Mouse (Mus musculus) cerebellum, postnatal 25 days (tissue): ENCODE data around the gene Alyref.
A peak's percentile ranks its signal among the peaks of the same experiment; 100 is the strongest.

Experiments used
- DNase-seq, 2 experiments: peaks; one replicate each; pipeline ENCODE4 v3.0.0; 2021; ENCODE audit warnings: mixed read lengths in 2 of 2

Gene Alyref

DNA sequence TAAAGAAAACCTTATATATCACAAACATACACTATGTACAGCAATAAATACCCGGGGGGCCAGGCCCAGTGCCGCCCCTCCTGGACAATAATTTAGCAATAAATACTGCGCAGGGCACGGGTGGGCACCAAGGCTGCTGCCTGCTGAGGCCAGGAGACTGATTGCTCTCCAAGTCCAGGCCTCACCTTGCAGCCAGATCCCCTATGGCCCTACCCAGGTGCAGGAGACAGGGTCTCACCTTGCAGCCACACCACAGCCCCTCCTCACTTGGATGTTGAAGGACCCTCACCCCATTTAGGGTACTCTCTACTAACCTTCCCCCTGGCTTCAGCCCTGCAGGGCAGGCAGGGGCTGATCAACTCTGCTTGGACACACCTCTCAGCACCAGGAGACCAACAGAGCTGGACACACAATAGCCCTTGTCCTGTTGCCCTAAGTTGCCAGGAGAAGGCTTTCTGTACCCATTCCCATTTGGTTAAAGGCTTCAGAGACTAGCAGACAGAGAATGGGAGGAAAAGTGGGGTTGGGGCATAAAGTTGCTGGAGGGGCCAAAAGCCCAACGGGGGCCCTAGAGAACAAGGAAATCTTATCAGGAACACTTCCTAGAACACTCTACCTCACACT lies 27.1 kb upstream of the Alyref start, which contains the start of gene Sirt7:
Sirt7 (minus strand) TSS at position 89 of the 624 bp plus-strand sequence.
- no peak for DNase-seq

DNA sequence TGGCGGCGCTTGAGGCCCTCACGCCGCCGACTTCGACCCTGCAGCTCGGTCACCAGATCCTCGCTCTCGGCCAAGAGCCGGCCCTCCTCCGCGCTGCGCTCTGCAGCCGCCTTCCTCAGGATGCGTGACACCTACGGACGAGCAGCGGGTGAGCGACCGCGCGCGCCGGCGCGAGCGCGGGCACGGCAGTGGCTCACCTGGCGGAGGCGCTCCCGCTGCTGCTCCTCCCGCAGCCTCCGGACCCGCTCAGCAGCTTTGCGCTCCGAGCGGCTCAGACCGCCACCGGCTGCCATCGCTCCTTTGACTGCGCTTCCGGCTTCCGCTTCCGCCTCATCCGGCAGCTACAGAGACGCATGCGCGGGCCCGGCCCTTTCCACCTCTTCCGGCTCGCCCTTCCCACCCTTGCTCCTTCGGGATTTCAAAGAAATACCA lies 26.5 kb upstream of the Alyref start:
- DNase-seq: peak; percentile 87 to 92

DNA sequence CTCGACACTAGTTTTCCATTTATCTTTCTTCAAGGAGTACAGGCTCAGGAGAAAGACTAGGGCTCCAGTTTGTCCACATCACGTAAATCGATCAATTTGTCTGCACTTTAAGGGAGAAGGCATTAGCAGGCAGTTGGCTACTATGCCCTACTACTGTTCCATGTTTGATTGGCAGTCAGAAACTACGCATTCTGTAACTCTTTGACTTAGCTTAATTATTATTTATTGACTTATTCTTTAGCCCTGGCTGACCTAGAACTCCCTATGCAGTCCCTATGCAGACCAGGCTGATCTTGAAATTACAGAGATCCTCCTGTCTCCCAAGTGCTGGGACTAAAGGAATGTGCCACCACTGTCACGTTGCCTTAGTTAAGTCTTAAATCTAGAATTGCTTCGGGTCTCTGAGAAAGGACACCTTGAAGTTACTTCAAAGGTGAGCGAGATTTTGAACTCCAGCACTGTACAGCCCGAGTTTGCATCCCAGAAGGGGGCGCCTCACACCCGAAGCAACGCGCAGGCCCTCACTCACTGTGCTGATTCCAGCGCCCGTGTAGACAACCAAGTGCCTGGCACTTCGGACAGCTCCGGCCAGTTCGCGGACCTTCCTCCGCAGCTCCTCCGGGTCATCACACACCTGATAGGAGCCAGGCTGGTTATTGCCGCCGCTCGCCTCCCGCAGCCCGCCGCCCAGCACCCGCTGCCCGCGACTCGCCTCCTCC lies 26.0 kb upstream of the Alyref start:
- peak; percentile 60 to 73 for DNase-seq

DNA sequence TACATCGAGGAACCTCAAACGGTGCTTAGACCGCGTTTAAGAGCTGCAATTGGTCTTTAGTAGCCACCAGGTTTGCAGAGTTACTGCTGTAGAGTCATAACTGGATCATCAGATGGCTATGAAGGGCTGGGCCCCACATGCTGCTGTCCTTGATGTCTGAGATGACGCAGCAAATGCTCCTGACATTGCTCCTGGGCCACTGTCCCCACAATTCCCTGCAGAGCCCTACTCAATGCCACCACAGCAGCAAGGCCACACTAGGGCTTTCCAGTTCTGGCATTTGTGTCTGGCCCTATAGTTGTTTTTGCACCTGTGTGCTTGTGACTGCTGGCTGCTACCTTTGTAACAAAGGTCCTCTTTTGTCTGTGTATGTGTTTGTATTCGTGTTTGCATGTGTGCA lies 24.6 kb upstream of the Alyref start:
- no peak for DNase-seq

DNA sequence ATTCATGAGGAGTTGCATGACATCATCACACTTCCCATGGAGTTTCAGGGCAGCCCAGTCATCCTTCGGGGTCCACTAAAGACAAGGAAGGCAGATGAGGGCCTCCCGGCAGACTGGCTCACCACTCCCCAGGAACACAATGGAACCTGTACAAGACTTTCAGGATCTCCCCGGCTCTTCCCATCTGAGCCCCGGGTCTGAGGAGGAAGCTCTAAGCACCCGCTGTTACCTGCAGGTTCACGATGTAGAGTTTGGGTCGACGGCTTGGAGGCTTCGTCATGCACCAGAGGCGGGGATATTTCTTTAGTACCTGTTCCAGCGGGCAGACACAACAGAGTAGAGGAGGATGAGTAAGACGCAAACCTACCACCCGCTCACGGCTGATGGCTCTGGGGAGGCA lies 22.0 kb upstream of the Alyref start:
- no peak for DNase-seq

DNA sequence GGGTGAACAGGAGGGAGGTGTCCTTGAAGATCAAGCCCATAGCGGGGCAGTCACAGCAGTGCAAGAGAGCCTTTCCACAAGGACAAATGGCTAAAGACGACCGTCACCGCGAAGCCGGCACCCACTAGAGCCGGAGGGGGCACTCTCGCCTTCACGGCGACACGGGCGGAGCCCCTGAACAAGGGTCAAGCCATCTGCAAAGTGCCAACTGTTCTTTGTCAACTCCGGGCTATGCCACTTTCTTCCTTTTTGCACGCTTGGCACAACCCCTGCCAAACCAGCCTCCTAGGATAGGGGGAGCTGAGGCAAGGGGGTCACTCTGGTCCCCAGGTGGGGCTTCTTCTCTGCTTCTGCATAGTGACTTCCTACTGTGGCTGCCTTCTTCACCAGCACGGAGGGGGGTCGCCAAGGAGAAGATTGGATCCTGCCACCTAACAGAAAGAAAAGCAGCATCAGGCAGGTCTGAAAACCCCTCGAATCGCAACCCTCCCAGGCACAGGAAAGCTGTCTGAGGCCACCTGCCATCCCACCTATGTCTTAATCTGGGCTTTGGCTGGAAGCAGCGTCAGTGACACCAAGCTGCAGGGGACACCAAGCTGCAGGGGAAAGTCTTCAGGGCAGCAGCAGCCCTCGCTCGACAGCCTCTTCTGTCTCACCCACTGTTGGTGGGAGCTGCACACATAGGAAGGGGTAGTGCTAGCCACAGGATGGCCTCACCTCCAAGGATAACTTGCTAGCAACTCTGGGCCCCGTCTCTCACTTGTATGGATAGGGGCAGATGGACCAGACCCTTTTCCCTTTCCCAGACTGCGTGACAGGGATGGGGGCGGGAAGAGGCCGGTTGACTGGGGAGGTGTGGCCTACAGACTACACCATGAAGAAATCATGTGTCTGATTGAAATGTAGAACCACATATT lies 20.7 kb upstream of the Alyref start:
- DNase-seq: peak in 1 of 2 experiments; percentile 22

DNA sequence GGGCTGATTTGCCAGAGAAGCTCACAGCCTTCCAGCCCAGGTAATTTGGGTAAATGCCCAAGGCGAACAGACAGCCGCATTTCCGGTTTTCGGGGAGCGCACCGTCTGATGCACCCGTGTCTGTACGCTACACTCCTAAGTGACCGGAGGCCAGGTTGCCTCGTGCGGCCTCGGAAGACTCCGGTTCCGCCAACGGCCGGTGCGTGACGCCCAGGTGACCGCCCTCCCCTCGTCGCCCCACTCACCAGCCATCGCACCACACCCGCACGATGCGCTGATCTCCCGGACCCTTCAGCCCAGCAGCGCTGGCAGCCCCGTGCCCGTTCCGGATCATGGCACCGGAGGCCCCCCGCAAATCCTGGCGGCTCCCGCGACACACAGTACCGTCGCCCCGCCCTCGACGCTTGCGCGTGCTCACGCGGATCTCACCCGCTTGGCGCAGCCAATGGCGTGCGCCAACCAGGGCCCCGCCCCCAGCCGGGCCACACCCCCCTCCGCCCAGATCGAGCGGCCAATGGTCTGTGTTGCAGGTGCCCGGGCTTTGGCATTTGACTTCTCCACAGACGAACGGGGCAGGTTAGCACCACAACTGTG lies 19.5 kb upstream of the Alyref start, which contains the start of gene Pcyt2:
Pcyt2 (minus strand) TSS at position 418 of the 594 bp plus-strand sequence.
- peak; percentile 96 to 98 for DNase-seq

DNA sequence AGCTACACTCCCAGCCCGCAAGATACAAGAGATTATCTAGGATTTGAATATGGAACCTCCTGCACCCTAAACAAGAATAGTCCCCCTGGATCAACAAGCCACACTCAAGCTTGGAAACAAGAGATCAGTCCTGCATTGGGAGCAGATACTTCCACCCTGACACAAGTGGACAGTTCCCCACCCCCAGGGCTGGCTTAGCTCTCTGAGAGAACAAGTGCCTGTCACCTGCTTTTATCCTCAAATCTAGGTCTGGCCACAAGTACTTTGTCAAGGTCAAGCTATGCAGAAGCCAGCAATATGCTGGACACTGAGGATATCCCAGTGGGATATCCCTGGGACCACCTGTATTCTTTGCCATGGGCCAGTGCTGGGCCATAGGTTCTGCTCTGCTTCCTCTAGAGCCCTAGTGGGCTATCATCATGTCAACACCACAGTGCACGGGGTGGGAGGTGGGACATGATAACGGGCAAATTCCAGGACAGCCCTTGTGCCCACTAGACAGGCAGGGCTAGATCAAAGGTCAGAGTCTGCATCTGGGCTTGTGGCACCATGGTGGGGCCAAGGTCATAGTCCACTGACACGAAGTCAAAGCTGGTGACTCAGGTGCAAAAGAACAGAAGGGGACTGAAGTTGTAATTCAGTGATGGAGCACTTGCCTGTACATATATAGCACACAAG lies 18.6 kb upstream of the Alyref start:
- no peak for DNase-seq

DNA sequence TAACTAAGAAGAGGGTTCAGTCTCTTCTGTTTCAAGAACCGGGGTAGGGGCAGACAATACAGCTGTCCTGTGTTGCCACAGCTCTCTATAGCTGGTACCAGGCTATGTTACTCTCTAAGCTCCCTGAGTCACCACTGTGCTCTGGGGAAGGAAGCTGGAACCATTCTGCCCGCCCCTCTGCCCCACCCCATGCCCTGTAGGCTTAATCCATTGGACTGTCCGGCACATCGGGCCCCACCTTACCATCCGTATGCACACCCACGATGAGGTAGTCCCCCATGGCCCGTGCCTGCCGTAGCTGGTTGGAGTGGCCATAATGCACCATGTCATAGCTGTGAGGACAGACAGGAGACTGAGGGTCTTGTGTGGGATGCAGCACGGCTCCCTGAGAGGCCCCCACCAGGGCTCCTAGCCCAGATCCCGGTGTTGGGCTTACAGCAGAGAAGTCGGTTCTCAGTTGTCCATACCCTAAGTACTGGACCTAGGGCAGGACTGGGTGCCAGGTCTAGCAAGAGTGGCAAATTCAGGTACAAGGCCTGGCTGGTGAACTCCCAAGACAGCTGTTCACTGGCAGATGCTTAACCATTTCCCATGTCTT lies 17.5 kb upstream of the Alyref start:
- no peak for DNase-seq

DNA sequence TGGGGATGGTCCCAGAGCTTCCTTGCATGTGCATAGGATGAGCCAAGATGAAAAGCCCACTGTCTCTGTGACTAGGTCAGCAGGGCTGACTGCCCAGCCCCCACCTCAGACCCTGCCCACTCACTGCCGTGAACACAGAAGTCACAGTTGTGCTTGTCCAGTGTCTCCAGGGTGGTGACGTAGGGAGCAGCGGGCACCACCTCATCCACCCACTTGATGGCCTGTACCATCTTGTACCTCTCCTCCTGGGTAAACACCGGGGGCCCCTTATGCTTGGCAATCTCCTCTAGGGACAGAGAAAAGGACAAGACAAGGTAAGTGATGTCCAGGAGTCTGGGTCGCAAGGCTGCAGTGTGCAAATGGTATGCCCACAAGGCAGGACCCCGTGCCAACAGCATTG lies 17.0 kb upstream of the Alyref start:
- DNase-seq: no peak

DNA sequence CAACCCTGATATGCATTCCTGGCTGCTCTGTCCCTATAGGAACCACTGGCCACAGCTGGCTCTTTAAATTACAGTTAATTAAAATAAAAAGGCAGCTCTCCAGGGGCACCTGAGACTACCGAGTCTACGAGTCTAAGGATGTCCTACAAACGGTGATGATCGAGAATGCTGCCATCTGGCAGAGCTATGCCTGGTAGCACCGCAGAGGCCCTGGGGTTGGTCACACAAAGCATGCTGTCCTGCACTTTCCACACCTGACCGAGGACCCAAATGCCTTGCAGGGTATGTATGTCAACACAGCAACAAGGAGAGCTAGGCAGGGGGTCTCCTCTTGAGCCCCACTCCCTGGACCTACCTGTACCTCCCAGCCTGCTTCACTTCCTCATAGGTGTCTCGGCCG lies 15.8 kb upstream of the Alyref start:
- peak in 1 of 2 experiments; percentile 52 for DNase-seq

DNA sequence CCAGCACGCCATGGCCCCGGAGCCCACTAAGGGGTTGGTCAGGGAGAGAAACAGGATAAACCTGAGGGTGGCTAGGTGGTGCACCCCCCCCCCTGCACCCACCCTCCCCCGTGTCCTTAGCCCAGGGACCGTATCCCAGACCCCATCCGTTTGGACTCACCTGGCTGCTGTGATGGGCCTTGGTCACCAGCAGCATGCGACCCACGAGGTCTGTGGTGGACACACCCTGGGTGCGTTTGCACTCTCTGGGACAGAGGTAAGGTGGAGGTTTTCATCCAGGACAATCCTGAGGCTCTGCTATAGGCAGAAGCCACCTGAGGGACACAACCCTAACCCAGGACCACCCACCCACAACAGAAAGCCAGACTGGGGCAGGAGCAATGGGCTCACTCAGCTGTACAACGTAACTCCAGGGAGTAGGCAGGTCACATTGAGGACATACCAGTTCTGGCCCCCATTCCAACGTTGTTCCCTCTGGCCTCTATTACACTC lies 15.4 kb upstream of the Alyref start:
- peak in 1 of 2 experiments; percentile 46 for DNase-seq

DNA sequence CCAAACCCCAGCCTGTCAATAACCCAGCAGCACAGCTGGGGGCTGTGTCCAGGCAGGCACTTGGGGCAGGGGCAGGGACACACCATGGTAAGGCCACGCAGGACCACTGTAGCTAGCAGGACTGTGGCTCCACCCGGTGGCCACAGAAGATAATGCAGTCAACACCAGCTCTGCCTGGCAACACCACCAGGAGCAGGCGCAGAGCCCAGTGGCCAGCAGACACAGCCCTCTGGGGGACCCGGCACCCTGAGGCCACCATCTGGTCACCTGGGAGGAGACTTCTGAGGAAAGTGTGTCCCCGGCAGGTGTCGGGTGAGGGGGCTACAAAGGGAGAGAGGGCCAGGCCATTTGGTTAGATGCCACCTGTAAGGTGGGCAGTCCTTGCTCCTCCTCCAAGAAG lies 14.6 kb upstream of the Alyref start:
- peak; percentile 97 for DNase-seq

DNA sequence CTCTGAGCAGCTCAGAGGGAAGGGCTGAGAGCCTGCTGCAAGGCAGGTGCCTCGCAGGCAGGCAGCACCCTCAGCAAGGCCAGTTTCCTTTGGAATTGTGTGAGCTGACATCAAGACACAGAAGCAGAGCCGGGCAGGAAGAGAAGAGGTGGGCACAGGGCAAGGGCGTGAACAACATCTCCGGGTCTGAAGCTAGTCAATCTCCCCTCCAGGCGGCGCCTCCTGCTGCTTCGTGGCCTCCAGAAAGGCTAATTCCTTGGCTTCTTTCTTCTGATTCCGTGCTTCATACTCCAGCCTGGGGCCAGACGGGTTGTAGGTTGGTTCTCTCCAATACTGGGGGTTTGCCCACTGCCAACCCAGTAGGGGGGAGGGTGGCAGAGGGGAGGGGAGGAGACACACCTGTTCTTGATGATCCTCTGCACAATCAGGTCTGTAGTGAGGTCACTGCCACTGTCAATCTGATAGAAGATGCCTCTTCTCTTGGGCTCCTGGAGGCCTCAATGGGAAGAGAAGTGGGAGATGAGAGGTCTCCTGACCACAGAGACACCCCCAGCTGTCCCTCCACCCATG lies 12.4 kb upstream of the Alyref start:
- peak in 1 of 2 experiments; percentile 29 for DNase-seq

DNA sequence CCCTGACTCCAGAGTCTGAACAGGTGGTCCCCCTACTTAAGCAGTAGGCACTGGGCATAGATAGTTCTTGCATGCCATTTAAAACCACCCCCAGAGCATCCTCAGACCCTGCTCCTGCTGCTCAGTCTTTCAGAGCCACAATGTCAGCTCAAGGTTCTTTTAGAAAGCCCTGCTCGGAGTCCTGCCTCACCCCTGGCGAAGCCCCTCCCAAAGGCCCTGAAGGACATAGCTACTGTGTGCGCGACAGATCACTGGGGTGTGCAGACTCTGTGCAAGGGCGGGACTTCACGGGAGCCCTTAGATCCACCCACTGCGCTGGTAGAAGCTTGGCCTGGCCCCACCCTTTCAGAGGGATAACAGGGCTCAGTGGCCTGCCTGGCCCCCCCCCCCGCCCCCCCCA lies 11.1 kb upstream of the Alyref start:
- DNase-seq: peak in 1 of 2 experiments; percentile 35

DNA sequence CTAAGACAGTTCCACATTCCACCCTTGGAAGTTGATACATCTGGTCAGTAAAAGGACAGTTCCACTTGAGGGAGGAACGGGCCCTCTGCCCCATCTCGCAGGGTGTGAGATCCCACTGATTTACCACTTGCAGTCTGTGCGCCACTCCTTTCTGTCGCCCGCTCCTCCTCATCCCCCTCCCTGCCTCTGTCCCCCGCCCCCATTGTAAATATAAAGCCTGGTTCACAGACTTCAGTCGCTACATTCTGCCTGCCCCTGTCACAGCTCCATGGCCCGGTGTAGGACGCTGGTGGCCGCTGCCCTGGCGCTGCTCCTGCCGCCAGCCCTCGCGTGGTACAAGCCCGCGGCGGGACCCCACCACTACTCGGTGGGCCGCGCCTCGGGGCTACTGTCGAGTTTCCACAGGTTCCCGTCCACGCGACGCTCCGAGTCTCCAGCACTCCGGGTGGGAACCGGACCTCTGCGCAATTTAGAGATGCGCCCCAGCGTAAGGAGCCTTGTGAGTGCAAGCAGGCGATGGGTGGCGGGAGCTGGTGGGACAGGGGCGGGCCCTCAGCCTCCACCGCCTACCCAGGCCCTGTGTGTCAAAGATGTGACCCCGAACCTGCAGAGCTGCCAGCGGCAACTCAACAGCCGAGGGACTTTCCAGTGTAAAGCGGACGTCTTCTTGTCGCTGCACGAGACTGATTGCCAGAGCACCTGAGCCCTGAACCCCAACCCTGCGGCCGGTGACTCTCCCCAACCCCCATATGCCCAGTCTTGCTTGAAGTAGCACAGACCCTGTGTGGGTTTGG lies 10.3 kb upstream of the Alyref start, which contains the start of gene Npb:
Npb (plus strand) TSS at position 237 of the 794 bp plus-strand sequence.
- DNase-seq: peak in 1 of 2 experiments; percentile 29

DNA sequence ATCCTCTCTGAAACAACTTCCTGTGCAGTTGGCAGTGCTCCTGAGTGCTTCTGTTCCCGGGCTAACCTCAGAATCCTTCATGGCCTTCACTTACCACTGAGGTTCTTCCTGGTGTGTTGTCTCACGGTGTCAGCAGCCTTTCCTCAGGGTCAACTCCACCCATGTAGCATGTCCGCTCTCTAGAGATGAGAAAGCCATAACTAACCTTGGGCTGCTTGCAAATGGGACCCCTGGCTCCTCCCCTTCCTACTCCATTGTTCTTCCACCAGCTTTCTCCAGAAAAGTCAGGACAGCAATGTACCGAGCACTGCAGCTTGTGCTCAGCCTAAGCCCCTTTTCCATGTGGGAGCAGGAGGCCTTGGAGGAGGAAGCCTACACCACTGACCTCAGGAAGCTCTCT lies 8.6 kb upstream of the Alyref start:
- peak in 1 of 2 experiments; percentile 3 for DNase-seq

DNA sequence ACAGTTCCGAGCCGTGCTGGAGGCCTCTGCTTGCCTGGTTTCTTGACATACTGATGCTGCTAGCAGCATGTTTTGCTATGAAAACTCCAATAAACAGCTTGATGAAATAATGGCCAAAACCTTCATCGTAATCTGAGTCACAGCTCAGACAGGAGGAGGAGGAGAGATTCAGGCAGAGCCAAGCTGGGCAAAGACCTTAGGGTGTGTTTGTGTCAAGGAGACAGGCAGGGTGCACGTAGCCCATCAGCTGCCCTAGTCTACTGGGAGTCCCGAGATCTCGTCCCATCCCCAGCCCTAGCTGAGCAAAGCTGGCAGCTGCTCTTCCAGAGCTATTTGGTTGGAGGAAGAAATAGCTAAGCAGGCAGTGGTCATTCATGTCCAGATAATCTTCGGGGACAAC lies 7.5 kb upstream of the Alyref start:
- no peak for DNase-seq

DNA sequence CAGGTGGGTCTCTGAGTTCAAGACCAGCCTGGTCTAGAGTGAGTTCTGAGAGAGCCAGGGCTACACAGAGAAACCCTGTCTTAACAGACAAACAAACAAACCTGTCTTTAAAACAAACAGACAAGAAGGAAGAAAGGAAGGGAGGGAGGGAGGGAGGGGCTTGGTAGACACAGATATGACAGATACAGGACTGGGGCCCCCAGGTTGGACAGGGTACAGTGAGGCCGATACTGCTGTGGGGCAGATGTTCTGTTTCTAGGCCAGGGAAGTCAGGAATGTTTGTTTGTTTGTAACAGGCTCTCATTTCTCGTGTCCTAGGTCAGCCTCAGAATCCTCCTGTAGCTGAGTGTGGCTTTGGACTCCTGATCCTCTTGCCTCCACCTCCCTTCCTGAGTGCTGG lies 5.4 kb upstream of the Alyref start:
- DNase-seq: no peak

DNA sequence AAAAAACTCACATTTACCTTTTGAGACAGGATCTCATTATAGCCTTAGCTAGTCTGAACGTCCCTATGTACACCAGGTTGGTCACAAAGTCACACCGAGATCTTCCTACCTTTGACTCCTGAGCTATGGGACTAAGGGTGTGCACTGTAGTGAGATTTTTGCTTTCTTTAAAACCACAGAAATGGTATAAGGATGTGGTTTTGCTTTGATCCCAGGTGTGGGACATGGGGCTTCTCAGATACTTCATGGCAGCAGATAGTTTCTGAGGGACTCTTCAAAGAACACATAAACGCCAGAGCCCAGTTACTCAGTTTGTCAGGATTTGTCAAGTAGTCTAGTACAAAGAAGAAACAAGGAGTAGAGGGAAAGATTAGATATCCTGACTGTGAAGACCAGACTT lies 2.6 kb upstream of the Alyref start:
- no peak for DNase-seq
